Mouse (Mus musculus): Measurements from ENCODE around the gene Pald1.

- TF ChIP-seq HCFC1 (IDR thresholded peaks at IDR 0.05; ENCODE audit: borderline replicate concordance, insufficient read depth, low read length) = no peak
- TF ChIP-seq ZNF384 (IDR thresholded peaks at IDR 0.05; ENCODE audit: low read depth, low read length) = no peak
- TF ChIP-seq MAFK (IDR thresholded peaks at IDR 0.05; ENCODE audit: insufficient read depth, low read depth, low read length) = no peak
- no peak for TF ChIP-seq CHD2 (IDR thresholded peaks at IDR 0.05; ENCODE audit: low read depth, low read length)
Measured at GRCm38 (mm10) chr10:61374076-61374475, 9.3 kb downstream of the Pald1 start.

Measured in ES-E14 (cell line).